ENCODE assay signal across 16 mouse cellular contexts in genomic region chr5:73846783-73847151, GRCm38 (mm10).
DNase-seq lines count a peak whose midpoint lies in the region; ATAC-seq and TF ChIP-seq lines count a peak whose summit lies in the region.
"Had no signal": no experiment of that assay in that cellular context is flagged by ENCODE, and none has a peak within 500 bp of the region (broad histone marks: within the 10 kb centered on the region; RNA-seq: fewer than 3 reads in every experiment).

No protein-coding gene starts in this region.

- intact Hi-C loops in gastrocnemius, postnatal 14 days (cut with DNase I; ENCODE audit: low total_unique reads) = no loop called here

- no peaks in the 10 kb centered on the region; the same call in 1 of the 2 replicates for H3K9me3 ChIP-seq in heart, embryonic 12.5 days (replicated peaks)
- H3K9me3 ChIP-seq in lung, embryonic 16.5 days (ENCODE audit: control insufficient read depth, low read length) = no peaks in the 10 kb centered on the region
- H3K9me3 ChIP-seq in limb, embryonic 14.5 days (ENCODE audit: control insufficient read depth, low read length) = no peaks in the 10 kb centered on the region
- H3K9me3 ChIP-seq: embryonic facial prominence, embryonic 12.5 days had no signal

- peak; percentile 30 to 32 for DNase-seq in heart, adult 18-20 months
- no peak for DNase-seq in lung, postnatal 14 days
- peak; percentile 61 for DNase-seq in gastrocnemius, postnatal 14 days
- no peak for DNase-seq in limb, embryonic 14.5 days (ENCODE audit: low spot score)
- no peak for DNase-seq in thymus, adult 2 months
- DNase-seq in c-Kit-positive CD71-positive TER-119-positive erythroid progenitor cells, embryonic 14.5 days (ENCODE audit: low spot score) = no peak
- DNase-seq: adrenal gland, adult 8-10 months; right cerebral cortex, postnatal 14 days had no signal

- no peaks in the 10 kb centered on the region; the same call in 1 of the 2 replicates for H3K27me3 ChIP-seq in heart, embryonic 12.5 days (replicated peaks)
- no peaks in the 10 kb centered on the region for H3K27me3 ChIP-seq in lung, embryonic 16.5 days (ENCODE audit: control insufficient read depth, insufficient read depth, low read depth, low read length)
- H3K27me3 ChIP-seq in limb, embryonic 14.5 days (ENCODE audit: control insufficient read depth, insufficient read depth, low read length) = no peaks in the 10 kb centered on the region
- H3K27me3 ChIP-seq in thymus, adult 2 months (ENCODE audit: control insufficient read depth, insufficient read depth, low read length) = no peaks in the 10 kb centered on the region
- H3K27me3 ChIP-seq: embryonic facial prominence, embryonic 12.5 days had no signal

- H3K36me3 ChIP-seq in heart, embryonic 12.5 days = no peaks in the 10 kb centered on the region
- no peaks in the 10 kb centered on the region for H3K36me3 ChIP-seq in lung, embryonic 16.5 days (ENCODE audit: control insufficient read depth, insufficient read depth, low read length)
- no peaks in the 10 kb centered on the region for H3K36me3 ChIP-seq in limb, embryonic 14.5 days (ENCODE audit: control insufficient read depth, insufficient read depth, low read length)
- H3K36me3 ChIP-seq in thymus, adult 2 months (ENCODE audit: control insufficient read depth, insufficient read depth, low read length) = no peaks in the 10 kb centered on the region
- H3K36me3 ChIP-seq: embryonic facial prominence, embryonic 12.5 days had no signal

- no peak for TF ChIP-seq CTCF in thymus, adult 2 months (IDR thresholded peaks at IDR 0.05; ENCODE audit: borderline replicate concordance, control insufficient read depth, extremely low read depth, insufficient read depth, low read length, poor library complexity)

- H3K4me1 ChIP-seq in heart, embryonic 12.5 days (replicated peaks) = peaks cover 3% of the 10 kb centered on the region; the same call in 1 of the 2 replicates
- H3K4me1 ChIP-seq in lung, embryonic 16.5 days (replicated peaks; ENCODE audit: control insufficient read depth, insufficient read depth, low read length) = peaks cover 7% of the 10 kb centered on the region
- H3K4me1 ChIP-seq in limb, embryonic 14.5 days (ENCODE audit: control insufficient read depth, insufficient read depth, low read length) = peaks cover 7% of the 10 kb centered on the region; the same call in 1 of the 2 replicates
- no peaks in the 10 kb centered on the region for H3K4me1 ChIP-seq in thymus, adult 2 months (replicated peaks; ENCODE audit: control insufficient read depth, insufficient read depth, low read length)

- H3K4me2 ChIP-seq in heart, embryonic 12.5 days = no peak overlapping the region
- H3K4me2 ChIP-seq in lung, embryonic 16.5 days (ENCODE audit: low read depth, low read length) = no peak overlapping the region
- H3K4me2 ChIP-seq in limb, embryonic 14.5 days (replicated peaks; ENCODE audit: low read depth, low read length, severe bottlenecking) = no peak overlapping the region
- H3K4me2 ChIP-seq: embryonic facial prominence, embryonic 12.5 days had no signal

- H3K9ac ChIP-seq in heart, embryonic 12.5 days = no peak overlapping the region
- H3K9ac ChIP-seq in lung, embryonic 16.5 days (ENCODE audit: low read length) = no peak overlapping the region
- H3K9ac ChIP-seq in limb, embryonic 14.5 days (ENCODE audit: low read depth, low read length, severe bottlenecking) = no peak overlapping the region
- H3K9ac ChIP-seq: embryonic facial prominence, embryonic 12.5 days; liver, embryonic 14.5 days had no signal

- no peak for ATAC-seq in heart, embryonic 12.5 days (ENCODE audit: insufficient number of reproducible peaks, low FRiP score)
- ATAC-seq in lung, embryonic 16.5 days (ENCODE audit: low read depth) = peak; percentile 21; the same call in 1 of the 2 replicates
- peak; percentile 74 for ATAC-seq in limb, embryonic 14.5 days (ENCODE audit: low FRiP score, low read depth)
- ATAC-seq: forebrain, embryonic 16.5 days; intestine, embryonic 16.5 days had no signal

- WGBS in heart, embryonic 12.5 days = 79% methylated on average over 6 of the region's 6 CpGs
- WGBS in lung, embryonic 16.5 days = 50% methylated on average over 6 of the region's 6 CpGs
- 55% methylated on average over 6 of the region's 6 CpGs for WGBS in limb, embryonic 14.5 days
- 78% methylated on average over 6 of the region's 6 CpGs for WGBS in thymus, adult 2 months

- no peak overlapping the region for H3K27ac ChIP-seq in heart, embryonic 12.5 days (ENCODE audit: poor library complexity, severe bottlenecking)
- peak overlapping the region; percentile 57; the same call in 1 of the 2 replicates for H3K27ac ChIP-seq in lung, embryonic 16.5 days (ENCODE audit: low read length)
- peak overlapping the region; percentile 55 for H3K27ac ChIP-seq in limb, embryonic 14.5 days (replicated peaks; ENCODE audit: low read depth, low read length)
- H3K27ac ChIP-seq in thymus, adult 2 months (ENCODE audit: control insufficient read depth, insufficient read depth, low read length) = no peak overlapping the region
- H3K27ac ChIP-seq: embryonic facial prominence, embryonic 12.5 days; left cerebral cortex, adult 2 months; liver, embryonic 14.5 days had no signal

- no peak for TF ChIP-seq POLR2A in limb, embryonic 14.5 days (IDR thresholded peaks at IDR 0.05; ENCODE audit: borderline replicate concordance, extremely low read depth, insufficient read depth, insufficient read length)
- no peak for TF ChIP-seq POLR2A in thymus, adult 2 months (IDR thresholded peaks at IDR 0.05; ENCODE audit: control insufficient read depth, extremely low read depth, insufficient read depth, low read length, poor library complexity)

- H3K4me3 ChIP-seq in heart, embryonic 12.5 days = no peak overlapping the region
- H3K4me3 ChIP-seq in lung, embryonic 16.5 days (ENCODE audit: low read length) = no peak overlapping the region
- no peak overlapping the region for H3K4me3 ChIP-seq in limb, embryonic 14.5 days (replicated peaks; ENCODE audit: low read length)
- no peak overlapping the region for H3K4me3 ChIP-seq in thymus, adult 2 months (ENCODE audit: control insufficient read depth, insufficient read depth, low read length)
- H3K4me3 ChIP-seq: embryonic facial prominence, embryonic 12.5 days; left cerebral cortex, adult 2 months; myocyte had no signal

Comparison
In these comparisons a context has a peak if more than half of its experiments do, and no peak if none do; other contexts are left out.
1. DNase-seq: peak in heart, adult 18-20 months (2 of 2) and gastrocnemius, postnatal 14 days (single experiment); none in lung, postnatal 14 days (single experiment), limb, embryonic 14.5 days (single experiment), thymus, adult 2 months (single experiment) and c-Kit-positive CD71-positive TER-119-positive erythroid progenitor cells, embryonic 14.5 days (single experiment).
2. H3K27ac ChIP-seq: peak in lung, embryonic 16.5 days (single experiment) and limb, embryonic 14.5 days (single experiment); none in heart, embryonic 12.5 days (single experiment) and thymus, adult 2 months (single experiment).